Mouse (Mus musculus) C2C12 (cell line): ENCODE results near the gene Rnf227. TPM values are rescaled to one million over a fixed set of nuclear protein-coding genes. Genes with fewer than 3 reads are reported as not detected.

Experiments used
- H3K27me3 ChIP-seq: one replicate; pipeline ENCODE4 v1.6.1; 2011; ENCODE audit not compliant: control insufficient read depth, insufficient read depth, insufficient read length
- H3K36me3 ChIP-seq: one replicate; pipeline ENCODE4 v1.6.1; 2011; ENCODE audit not compliant: control insufficient read depth, insufficient read depth
- H3K4me3 ChIP-seq: one replicate; pipeline ENCODE4 v1.5.1; 2011; ENCODE audit warnings: mild to moderate bottlenecking, control low read depth; ENCODE audit not compliant: poor library complexity, insufficient read depth, severe bottlenecking
- H3K79me2 ChIP-seq: one replicate; pipeline ENCODE4 v1.6.1; 2011; ENCODE audit not compliant: control insufficient read depth, insufficient read depth
- H3K79me3 ChIP-seq: one replicate; pipeline ENCODE4 v1.6.1; 2011; ENCODE audit warnings: low read depth, control low read depth
- H3ac ChIP-seq: one replicate; pipeline ENCODE3; 2011; ENCODE audit warnings: low read depth; ENCODE audit not compliant: control insufficient read depth, insufficient read length
- CEBPB ChIP-seq: IDR thresholded peaks from one replicate; pipeline ENCODE4 v1.6.1; 2011; ENCODE audit warnings: low read depth, mild to moderate bottlenecking, control low read depth, moderate library complexity
- CTCF ChIP-seq: IDR thresholded peaks from one replicate; pipeline ENCODE4 v1.5.1; 2011; ENCODE audit not compliant: control insufficient read depth, insufficient read depth, insufficient read length
- FOSL1 ChIP-seq: IDR thresholded peaks from one replicate; pipeline ENCODE4 v1.8.0; 2011; ENCODE audit warnings: mild to moderate bottlenecking, low read length; ENCODE audit not compliant: poor library complexity, insufficient read depth, severe bottlenecking
- MAX ChIP-seq: IDR thresholded peaks from one replicate; pipeline ENCODE4 v1.6.1; 2011; ENCODE audit warnings: mild to moderate bottlenecking, control low read depth
- MYOD1 ChIP-seq: IDR thresholded peaks from one replicate; pipeline ENCODE4 v1.6.1; 2011; ENCODE audit warnings: low read depth; ENCODE audit not compliant: control insufficient read depth, insufficient read length
- MYOG ChIP-seq: IDR thresholded peaks from one replicate; pipeline ENCODE4 v1.6.1; 2011; ENCODE audit not compliant: control insufficient read depth, insufficient read length; ENCODE audit errors: extremely low read depth
- USF1 ChIP-seq: IDR thresholded peaks from one replicate; pipeline ENCODE4 v1.6.1; 2011; ENCODE audit warnings: low read depth, mild to moderate bottlenecking, control low read depth, moderate library complexity
- polyA plus RNA-seq: library from polyadenylated mRNA; unstranded; fragments of >200 nt; fragmentation: generic; extraction: Trizol; gene quantifications from one replicate; pipeline ENCODE4 v1.2.1, GENCODE M21; 2012; ENCODE audit warnings: missing spikeins

Gene Rnf227
- polyA plus RNA-seq, 1 experiment, result 3.9 TPM

GRCm38 (mm10) chr11:69366855-69367615, 26.8 kb downstream of the Rnf227 start:
- H3K27me3 ChIP-seq, result no peaks in the 10 kb centered on the region
- TF ChIP-seq CTCF (no peak), USF1 (no peak), MYOD1 (no peak), CEBPB (no peak)
- H3K36me3 ChIP-seq, result peaks cover 19% of the 10 kb centered on the region
- H3K79me2 ChIP-seq, result peaks cover 39% of the 10 kb centered on the region
- H3K79me3 ChIP-seq, result peaks cover 11% of the 10 kb centered on the region
- peak overlapping the region; percentile 64 for H3K4me3 ChIP-seq
- peak overlapping the region; percentile 52 for H3ac ChIP-seq

GRCm38 (mm10) chr11:69367616-69368355, 27.5 kb downstream of the Rnf227 start:
- peaks cover 39% of the 10 kb centered on the region for H3K79me2 ChIP-seq
- H3K36me3 ChIP-seq, result peaks cover 13% of the 10 kb centered on the region
- H3K4me3 ChIP-seq, result peak overlapping the region; percentile 64
- H3K27me3 ChIP-seq, result no peaks in the 10 kb centered on the region
- H3K79me3 ChIP-seq, result peaks cover 11% of the 10 kb centered on the region
- TF ChIP-seq MYOD1 (peak; percentile 88), FOSL1 (no peak), CTCF (no peak), CEBPB (no peak), USF1 (peak; percentile 51), MAX (peak; percentile 61), MYOG (no peak)
- peak overlapping the region; percentile 64 for H3ac ChIP-seq

GRCm38 (mm10) chr11:69368356-69369214, 28.3 kb downstream of the Rnf227 start:
- peaks cover 6% of the 10 kb centered on the region for H3K36me3 ChIP-seq
- H3K79me2 ChIP-seq, result peaks cover 38% of the 10 kb centered on the region
- H3K79me3 ChIP-seq, result peaks cover 11% of the 10 kb centered on the region
- peak overlapping the region; percentile 64 for H3K4me3 ChIP-seq
- peak overlapping the region; percentile 64 for H3ac ChIP-seq
- no peaks in the 10 kb centered on the region for H3K27me3 ChIP-seq
- TF ChIP-seq MAX, result no peak
- no peak for TF ChIP-seq CEBPB
- TF ChIP-seq MYOG, result no peak
- no peak for TF ChIP-seq CTCF
- no peak for TF ChIP-seq FOSL1
- peak; percentile 74 for TF ChIP-seq MYOD1
- no peak for TF ChIP-seq USF1

GRCm38 (mm10) chr11:69369215-69369989, 29.1 kb downstream of the Rnf227 start, which contains the start of gene Chd3:
Gene Chd3, minus strand, starts transcription at chr11:69369406.
- peak within 1 kb of the TSS; percentile 64 for H3K4me3 ChIP-seq
- H3K27me3 ChIP-seq, result no peaks in the 10 kb centered on the region
- peak within 1 kb of the TSS; percentile 64 for H3ac ChIP-seq
- TF ChIP-seq FOSL1 (no peak), MAX (no peak), MYOG (no peak), USF1 (no peak), CEBPB (no peak), CTCF (no peak), MYOD1 (no peak)
- H3K79me2 ChIP-seq, result peaks cover 31% of the 10 kb centered on the region
- peaks cover 9% of the 10 kb centered on the region for H3K79me3 ChIP-seq
- H3K36me3 ChIP-seq, result no peaks in the 10 kb centered on the region
